Mouse (Mus musculus): Measurements from ENCODE around the gene S100a14. TPM values are rescaled to one million over a fixed set of nuclear protein-coding genes. Genes with fewer than 3 reads are reported as not detected.

S100a14 gene
- total RNA-seq, 2 experiments from 2014 or later = not detected

GRCm38 (mm10) chr3:90574691-90575090 is 48.0 kb downstream of the S100a14 start:
- no peak for DNase-seq (ENCODE audit: extremely low spot score in 1 of 2, low spot score in 2 of 2)
- intact Hi-C loops (cut with DNase I) = loop anchor here (5.0 kb wide), 2 partner anchors 37 to 47 kb away; partner anchors contain the start of genes S100a14 and S100a16

GRCm38 (mm10) chr3:90575320-90575719 is 48.7 kb downstream of the S100a14 start:
- no peak for DNase-seq (ENCODE audit: extremely low spot score in 1 of 2, low spot score in 2 of 2)
- intact Hi-C loops (cut with DNase I) = loop anchor here (5.0 kb wide), 1 partner anchor 38 kb away; the partner anchor contains the start of gene S100a16

GRCm38 (mm10) chr3:90576351-90577001 is 49.8 kb downstream of the S100a14 start:
- no peak for DNase-seq (ENCODE audit: extremely low spot score in 1 of 2, low spot score in 2 of 2)
- intact Hi-C loops (cut with DNase I) = loop anchor here (5.0 kb wide), 1 partner anchor 39 kb away; the partner anchor contains the start of gene S100a16

Other genes with a start within 250 kb of the S100a14 start
- gene Gatad2b, start 233.7 kb upstream of the S100a14 start, total RNA-seq (2021) = 10 to 100 TPM; 90.0 to 90.5 TPM
- 10 to 100 TPM; 11.5 to 12.1 TPM for gene Slc27a3, start 136.9 kb upstream of the S100a14 start, total RNA-seq (2021)
- gene Ints3, start 93.2 kb upstream of the S100a14 start, total RNA-seq (2021) = 10 to 100 TPM; 57.0 to 62.0 TPM
- 1 to 10 TPM; 3.4 to 4.3 TPM for gene Npr1, start 61.0 kb upstream of the S100a14 start, total RNA-seq (2021)
- 100 to 1,000 TPM; 111 to 115 TPM for gene Ilf2, start 50.7 kb upstream of the S100a14 start, total RNA-seq (2021)
- gene Snapin, start 35.8 kb upstream of the S100a14 start, total RNA-seq (2021) = 10 to 100 TPM; 46.7 to 47.9 TPM
- gene Chtop, start 17.4 kb upstream of the S100a14 start, total RNA-seq (2021) = 100 to 1,000 TPM; 196 TPM
- gene S100a1, start 12.5 kb upstream of the S100a14 start, total RNA-seq (2021) = 10 to 100 TPM; 54.7 to 62.3 TPM
- 10 to 100 TPM; 20.5 to 23.9 TPM for gene S100a13, start 12.4 kb upstream of the S100a14 start, total RNA-seq (2021)
- gene S100a16, start 10.4 kb downstream of the S100a14 start, total RNA-seq (2021) = 10 to 100 TPM; 73.7 to 83.6 TPM
- 1 to 10 TPM; 1.7 to 1.8 TPM for gene S100a3, start 33.7 kb downstream of the S100a14 start, total RNA-seq (2021)
- not detected for gene S100a2, start 63.4 kb downstream of the S100a14 start, total RNA-seq (2021)
- not detected for gene Gm42674, start 75.0 kb downstream of the S100a14 start, total RNA-seq (2021)
- gene S100a4, start 76.9 kb downstream of the S100a14 start, total RNA-seq (2021) = 1 to 10 TPM; 7.1 to 8.1 TPM
- not detected for gene S100a5, start 81.7 kb downstream of the S100a14 start, total RNA-seq (2021)
- 10 to 100 TPM; 24.2 to 31.1 TPM for gene S100a6, start 86.0 kb downstream of the S100a14 start, total RNA-seq (2021)
- 1 to 10 TPM in 1 of 2 experiments, under 1 TPM in 1; 0.71 to 2.1 TPM for gene S100a7a, start 127.2 kb downstream of the S100a14 start, total RNA-seq (2021)
- under 1 TPM in 1 of 2 experiments, not detected in 1; 0.79 TPM for gene S100a8, start 142.1 kb downstream of the S100a14 start, total RNA-seq (2021)
- gene S100a9, start 168.9 kb downstream of the S100a14 start, total RNA-seq (2021) = not detected
- gene Pglyrp4, start 200.1 kb downstream of the S100a14 start, total RNA-seq (2021) = not detected

All from left cerebral cortex, postnatal 10 days (tissue).